Mouse (Mus musculus) embryonic fibroblast, embryonic 13.5 days (primary cell): Measurements from ENCODE around the gene Pfkfb4.

ENCODE experiments used
- CTCF ChIP-seq: IDR thresholded peaks from 2 replicates; pipeline ENCODE4 v1.5.1; 2011; ENCODE audit warnings: mild to moderate bottlenecking, control low read depth, low read length, moderate library complexity, borderline replicate concordance; ENCODE audit not compliant: insufficient read depth
- POLR2A ChIP-seq: IDR thresholded peaks from 2 replicates; pipeline ENCODE4 v1.6.1; 2011; ENCODE audit warnings: low read depth, mild to moderate bottlenecking, control low read depth, low read length, moderate library complexity

GRCm38 (mm10) chr9:109021428-109021827 is 29.9 kb downstream of the Pfkfb4 start:
- TF ChIP-seq POLR2A = no peak
- TF ChIP-seq CTCF = no peak
